Mouse (Mus musculus) forebrain, embryonic 12.5 days (tissue): Measurements from ENCODE around the gene Hspe1. TPM values are rescaled to one million over a fixed set of nuclear protein-coding genes. Genes with fewer than 3 reads are reported as not detected.
A peak's percentile ranks its signal among the peaks of the same experiment; 100 is the strongest.

Experiments used
- ATAC-seq: fragments of 200-750 bp; cut with Nextera tagmentation; 2 replicates; pipeline ENCODE4 v1.8.0; 2017; ENCODE audit warnings: moderate TSS enrichment; ENCODE audit not compliant: low FRiP score
- H3K27ac ChIP-seq: fragments of 300-500 bp; sonication (generic); 2 replicates; pipeline ENCODE4 v1.5.1; 2016; ENCODE audit warnings: mild to moderate bottlenecking
- H3K27me3 ChIP-seq: fragments of 300-500 bp; sonication (generic); 2 replicates; pipeline ENCODE4 v1.6.1; 2016; ENCODE audit warnings: mild to moderate bottlenecking
- H3K36me3 ChIP-seq: fragments of 300-500 bp; sonication (generic); replicated peaks from 2 replicates; pipeline ENCODE4 v1.6.1; 2016; ENCODE audit warnings: mild to moderate bottlenecking
- H3K4me1 ChIP-seq: fragments of 300-500 bp; sonication (generic); 2 replicates; pipeline ENCODE4 v1.6.1; 2016
- H3K4me2 ChIP-seq: fragments of 300-500 bp; sonication (generic); 2 replicates; pipeline ENCODE4 v1.6.1; 2016; ENCODE audit warnings: mild to moderate bottlenecking, moderate library complexity
- H3K4me3 ChIP-seq: fragments of 300-500 bp; sonication (generic); replicated peaks from 2 replicates; pipeline ENCODE4 v1.5.1; 2016; ENCODE audit warnings: mild to moderate bottlenecking
- H3K9ac ChIP-seq: fragments of 300-500 bp; sonication (generic); 2 replicates; pipeline ENCODE4 v1.6.1; 2016; ENCODE audit warnings: mild to moderate bottlenecking
- H3K9me3 ChIP-seq: fragments of 300-500 bp; sonication (generic); 2 replicates; pipeline ENCODE4 v1.6.1; 2016
- whole genome bisulfite sequencing: fragments of 180-500 bp; shearing (Covaris S2); methylation state at CpG from one replicate; pipeline ENCODE4 v1.1.7; 2016; 5-methylcytosine and 5-hydroxymethylcytosine counted together
- polyA plus RNA-seq: library from polyadenylated mRNA; unstranded; fragments of >200 nt; fragmentation: Nextera tagmentation; extraction: Ambion mirVana; gene quantifications from 2 replicates; pipeline ENCODE4 v1.2.1, GENCODE M21; 2016

Hspe1 gene
- polyA plus RNA-seq, 1 experiment from 2014 or later = 430 TPM

DNA sequence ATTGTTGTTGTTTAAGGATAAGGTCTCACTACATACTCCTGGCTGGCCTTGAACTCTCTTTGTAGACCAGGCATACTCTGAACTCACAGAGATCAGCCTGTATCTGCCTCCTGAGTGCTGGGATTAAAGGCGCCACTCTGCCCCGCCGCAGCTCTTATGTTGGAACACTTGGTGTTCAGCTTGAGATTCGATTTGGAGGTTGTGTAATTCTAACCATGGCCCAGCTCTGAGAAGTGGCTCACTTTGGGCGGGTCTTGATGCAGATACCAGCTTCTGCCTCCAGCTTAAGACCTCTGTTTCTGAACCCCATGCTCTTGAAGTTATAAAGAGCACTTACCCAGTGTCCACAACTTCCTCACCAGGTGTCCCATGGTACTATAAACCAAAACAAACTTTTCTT lies 41.8 kb downstream of the Hspe1 start:
- Histone ChIP-seq H3K4me3 (no peak overlapping the region), H3K9me3 (no peaks in the 10 kb centered on the region), H3K4me2 (no peak overlapping the region), H3K9ac (no peak overlapping the region), H3K4me1 (peaks cover 20% of the 10 kb centered on the region), H3K27me3 (no peaks in the 10 kb centered on the region), H3K36me3 (no peaks in the 10 kb centered on the region), H3K27ac (no peak overlapping the region)
- ATAC-seq = no peak
- 94% methylated on average over 5 of the region's 5 CpGs for WGBS

DNA sequence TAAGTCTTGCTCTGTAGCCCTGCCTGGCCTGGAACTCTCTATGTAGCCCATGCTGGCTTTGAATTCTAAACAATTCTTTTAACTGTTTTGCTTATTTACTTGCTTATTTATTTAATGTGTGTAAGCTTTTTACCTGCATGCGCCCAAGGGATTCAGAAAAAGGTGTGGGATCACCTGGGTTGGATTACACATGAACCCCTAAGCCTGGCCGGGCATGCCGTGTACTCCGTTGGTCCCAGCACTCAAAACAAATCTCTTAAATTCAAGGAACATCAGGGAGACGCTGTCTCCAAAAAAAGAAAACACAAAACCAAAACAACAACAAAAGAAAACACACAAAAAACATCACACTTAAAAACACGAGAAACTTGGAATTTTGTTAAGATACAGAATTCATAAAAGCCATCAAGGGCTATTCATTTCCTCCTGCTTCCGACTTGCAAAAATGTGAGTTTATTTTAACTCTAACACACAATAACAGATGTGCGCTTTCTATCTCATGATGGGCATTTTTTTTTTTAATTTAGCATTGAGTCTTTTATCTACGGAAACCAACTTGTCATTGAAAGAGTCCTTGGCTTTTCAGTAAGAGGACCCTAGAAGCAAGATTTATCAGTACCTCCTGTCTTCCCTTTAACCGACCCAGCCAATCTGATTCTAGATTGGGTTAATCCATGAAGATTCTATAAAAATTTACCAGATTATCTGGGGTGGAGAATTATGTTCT lies 42.4 kb downstream of the Hspe1 start:
- H3K9me3 ChIP-seq = no peaks in the 10 kb centered on the region
- peaks cover 20% of the 10 kb centered on the region for H3K4me1 ChIP-seq
- 72% methylated on average over 10 of the region's 10 CpGs for WGBS
- ATAC-seq = no peak
- peak overlapping the region; percentile 98 for H3K27ac ChIP-seq
- H3K36me3 ChIP-seq = no peaks in the 10 kb centered on the region
- peak overlapping the region; percentile 97 for H3K9ac ChIP-seq
- peak overlapping the region; percentile 71 for H3K4me2 ChIP-seq
- peak overlapping the region; percentile 89 for H3K4me3 ChIP-seq
- no peaks in the 10 kb centered on the region for H3K27me3 ChIP-seq

DNA sequence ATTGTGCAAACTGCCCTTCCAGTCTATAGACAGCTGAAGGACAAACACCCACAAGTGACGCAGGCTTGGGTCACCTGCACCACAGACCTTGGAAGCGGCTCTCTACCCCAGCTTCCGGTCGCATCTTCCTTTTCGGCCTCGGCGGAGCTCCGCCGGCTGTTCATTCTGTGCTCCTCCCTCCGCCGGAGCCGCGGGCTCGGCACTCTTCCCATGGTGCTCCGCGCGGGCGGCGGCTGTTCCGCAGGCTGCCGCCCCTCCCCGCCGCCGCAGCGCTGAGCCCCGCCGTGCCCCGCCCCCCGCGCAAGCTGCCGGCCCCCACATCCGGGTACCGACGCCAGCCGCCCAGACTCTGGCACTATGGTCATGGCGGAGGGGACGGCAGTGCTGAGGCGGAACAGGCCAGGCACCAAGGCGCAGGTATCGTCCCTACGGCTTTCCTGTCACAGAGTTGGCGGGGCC lies 43.0 kb downstream of the Hspe1 start, which contains the start of gene Mob4:
Gene Mob4, plus strand, starts transcription at position 289 of the 459 bp plus-strand sequence.
- Histone ChIP-seq H3K27ac (peak within 1 kb of the TSS; percentile 98), H3K4me1 (peaks cover 20% of the 10 kb centered on the region), H3K9me3 (no peaks in the 10 kb centered on the region), H3K36me3 (0 out of 2 replicates have a peak, but pooled peaks cover 4% of the 10 kb centered on the region), H3K4me3 (peak within 1 kb of the TSS; percentile 89), H3K4me2 (peak within 1 kb of the TSS; percentile 71), H3K9ac (peak within 1 kb of the TSS; percentile 97), H3K27me3 (no peaks in the 10 kb centered on the region)
- WGBS = under 1% methylated on average over 40 of the region's 42 CpGs
- ATAC-seq = peak; percentile 97

- Histone ChIP-seq H3K9me3 (no peaks in the 10 kb centered on the region), H3K27ac (peak overlapping the region; percentile 98), H3K9ac (peak overlapping the region; percentile 97), H3K27me3 (no peaks in the 10 kb centered on the region), H3K4me2 (peak overlapping the region; percentile 71), H3K36me3 (0 out of 2 replicates have a peak, but pooled peaks cover 4% of the 10 kb centered on the region), H3K4me3 (peak overlapping the region; percentile 89), H3K4me1 (peaks cover 20% of the 10 kb centered on the region)
- WGBS = under 1% methylated on average over 43 of the region's 47 CpGs
- peak; percentile 89 for ATAC-seq
Measured at GRCm38 (mm10) chr1:55131424-55132014, 43.6 kb downstream of the Hspe1 start.

GRCm38 (mm10) chr1:55132308-55132707 lies 44.4 kb downstream of the Hspe1 start:
- Histone ChIP-seq H3K4me1 (peaks cover 20% of the 10 kb centered on the region), H3K36me3 (0 out of 2 replicates have a peak, but pooled peaks cover 4% of the 10 kb centered on the region), H3K9me3 (no peaks in the 10 kb centered on the region), H3K27ac (no peak overlapping the region), H3K9ac (peak overlapping the region; percentile 97), H3K4me3 (peak overlapping the region; percentile 89), H3K27me3 (no peaks in the 10 kb centered on the region), H3K4me2 (peak overlapping the region; percentile 71)
- ATAC-seq = no peak
- WGBS = 79% methylated on average over 4 of the region's 4 CpGs

DNA sequence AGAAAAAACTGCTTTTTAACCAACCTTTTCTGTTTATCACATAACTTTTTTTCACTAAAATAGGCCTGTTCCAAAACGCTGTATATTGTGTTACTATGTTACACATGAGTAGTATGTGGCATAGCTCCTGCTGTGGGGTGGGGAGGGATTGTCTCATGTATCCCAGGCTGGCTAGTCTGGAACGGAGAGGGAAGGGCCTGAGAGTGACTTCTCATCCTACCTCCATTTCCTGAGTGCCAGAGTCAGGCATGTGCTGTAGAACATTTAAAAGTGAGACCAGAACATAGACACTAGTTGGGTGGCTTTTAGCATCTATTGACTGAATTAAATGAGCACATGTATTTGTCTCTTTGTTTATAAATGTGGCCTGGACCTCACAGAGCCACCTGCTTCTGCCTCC lies 45.2 kb downstream of the Hspe1 start:
- ATAC-seq = no peak
- no peaks in the 10 kb centered on the region for H3K9me3 ChIP-seq
- H3K36me3 ChIP-seq = peaks cover 8% of the 10 kb centered on the region; the same call in 1 of the 2 replicates
- H3K4me3 ChIP-seq = no peak overlapping the region
- H3K27me3 ChIP-seq = no peaks in the 10 kb centered on the region
- H3K4me2 ChIP-seq = no peak overlapping the region; the same call in 1 of the 2 replicates
- H3K9ac ChIP-seq = no peak overlapping the region
- 79% methylated on average over 2 of the region's 2 CpGs for WGBS
- no peak overlapping the region for H3K27ac ChIP-seq
- peaks cover 20% of the 10 kb centered on the region for H3K4me1 ChIP-seq

- Histone ChIP-seq H3K9ac (no peak overlapping the region), H3K4me1 (peaks cover 20% of the 10 kb centered on the region), H3K9me3 (no peaks in the 10 kb centered on the region), H3K27me3 (no peaks in the 10 kb centered on the region), H3K36me3 (peaks cover 12% of the 10 kb centered on the region; the same call in 1 of the 2 replicates), H3K4me3 (no peak overlapping the region), H3K4me2 (no peak overlapping the region), H3K27ac (no peak overlapping the region)
- WGBS = 85% methylated on average over 3 of the region's 3 CpGs
- no peak for ATAC-seq
Measured at GRCm38 (mm10) chr1:55134301-55134700, 46.4 kb downstream of the Hspe1 start.

- H3K27ac ChIP-seq = no peak overlapping the region
- no peak for ATAC-seq
- WGBS = 92% methylated on average over 1 of the region's 1 CpGs
- peaks cover 17% of the 10 kb centered on the region for H3K4me1 ChIP-seq
- no peaks in the 10 kb centered on the region for H3K9me3 ChIP-seq
- peaks cover 22% of the 10 kb centered on the region; the same call in 1 of the 2 replicates for H3K36me3 ChIP-seq
- no peak overlapping the region for H3K9ac ChIP-seq
- H3K4me3 ChIP-seq = no peak overlapping the region
- H3K27me3 ChIP-seq = no peaks in the 10 kb centered on the region
- H3K4me2 ChIP-seq = no peak overlapping the region
Measured at GRCm38 (mm10) chr1:55135846-55136245, 47.9 kb downstream of the Hspe1 start.

Other genes starting within 250 kb of the Hspe1 start
- gene Ankrd44, start 161.7 kb upstream of the Hspe1 start, polyA plus RNA-seq = 19.6 and 21.6 TPM in 2 replicates
- 376 and 422 TPM in 2 replicates for gene Sf3b1, start 60.7 kb upstream of the Hspe1 start, polyA plus RNA-seq
- 31.0 and 31.3 TPM in 2 replicates for gene Coq10b, start 35.4 kb upstream of the Hspe1 start, polyA plus RNA-seq
- gene Hspd1, start 111 bp downstream of the Hspe1 start, polyA plus RNA-seq = 398 and 406 TPM in 2 replicates
- 148 and 157 TPM in 2 replicates for gene Mob4, start 43.1 kb downstream of the Hspe1 start, polyA plus RNA-seq
- 10.8 and 11.4 TPM in 2 replicates for gene Rftn2, start 138.7 kb downstream of the Hspe1 start, polyA plus RNA-seq
- gene Mars2, start 149.0 kb downstream of the Hspe1 start, polyA plus RNA-seq = 4.0 and 4.7 TPM in 2 replicates